In the genomic region with DNA sequence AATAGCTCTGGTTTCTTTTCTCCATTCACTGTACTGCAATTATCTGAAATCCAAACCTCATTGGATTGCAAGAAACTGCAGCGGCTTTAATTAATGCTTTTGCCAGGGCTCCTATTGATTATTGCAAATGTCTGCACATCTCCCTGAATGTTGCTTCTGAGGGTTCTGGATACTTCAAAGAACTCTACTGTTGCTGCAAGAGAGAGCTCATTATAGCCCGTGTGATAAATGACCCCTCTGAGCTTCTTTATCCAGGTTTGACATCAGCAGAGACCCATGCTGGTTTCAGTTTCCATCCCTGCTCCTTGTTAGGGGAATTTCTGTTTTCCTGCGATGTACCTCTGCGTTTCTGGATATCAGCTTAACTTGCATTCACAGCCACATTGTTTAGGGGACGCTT, we compare ENCODE assay signal across 19 mouse cellular contexts.
DNase-seq lines count a peak whose midpoint lies in the region; ATAC-seq and TF ChIP-seq lines count a peak whose summit lies in the region.
"Had no signal": no experiment of that assay in that cellular context is flagged by ENCODE, and none has a peak within 500 bp of the region (broad histone marks: within the 10 kb centered on the region; RNA-seq: fewer than 3 reads in every experiment).

No protein-coding gene starts in this region.

- no peaks in the 10 kb centered on the region for H3K36me3 ChIP-seq in forebrain, embryonic 15.5 days
- H3K36me3 ChIP-seq in hindbrain, postnatal 0 days (ENCODE audit: insufficient read depth, low read length): no peaks in the 10 kb centered on the region
- H3K36me3 ChIP-seq in neural tube, embryonic 14.5 days (ENCODE audit: control insufficient read depth, insufficient read depth, low read length): no peaks in the 10 kb centered on the region
- H3K36me3 ChIP-seq: G1E; liver, embryonic 13.5 days had no signal

- peak overlapping the region; percentile 14; the same call in 1 of the 2 replicates for H3K4me2 ChIP-seq in forebrain, embryonic 15.5 days (replicated peaks)
- peak overlapping the region; percentile 33; the same call in 1 of the 2 replicates for H3K4me2 ChIP-seq in hindbrain, postnatal 0 days (ENCODE audit: low read depth, low read length)
- H3K4me2 ChIP-seq in neural tube, embryonic 14.5 days (ENCODE audit: low read depth, low read length): no peak overlapping the region
- H3K4me2 ChIP-seq: heart, embryonic 11.5 days; liver, embryonic 13.5 days had no signal

- H3K9ac ChIP-seq in forebrain, embryonic 15.5 days (replicated peaks): no peak overlapping the region
- no peak overlapping the region for H3K9ac ChIP-seq in hindbrain, postnatal 0 days (replicated peaks; ENCODE audit: low read length)
- H3K9ac ChIP-seq in neural tube, embryonic 14.5 days (replicated peaks; ENCODE audit: low read depth, low read length): 0 out of 2 replicates have a peak overlapping the region, but pooled peaks have one; percentile 3
- H3K9ac ChIP-seq: liver, embryonic 13.5 days had no signal

- no peak for ATAC-seq in forebrain, embryonic 15.5 days (replicated peaks)
- ATAC-seq in hindbrain, postnatal 0 days: no peak
- ATAC-seq in neural tube, embryonic 14.5 days (ENCODE audit: low read depth): no peak
- ATAC-seq in monocyte, adult 5-6 weeks (replicated peaks; ENCODE audit: insufficient number of reproducible peaks, low FRiP score, low TSS enrichment, poor library complexity, severe bottlenecking): no peak
- ATAC-seq: lung, postnatal 0 days had no signal

- no peaks in the 10 kb centered on the region for H3K27me3 ChIP-seq in forebrain, embryonic 15.5 days
- no peaks in the 10 kb centered on the region for H3K27me3 ChIP-seq in hindbrain, postnatal 0 days (ENCODE audit: insufficient read depth, low read length)
- H3K27me3 ChIP-seq in neural tube, embryonic 14.5 days (ENCODE audit: control insufficient read depth, insufficient read depth, low read length): no peaks in the 10 kb centered on the region
- H3K27me3 ChIP-seq: liver, embryonic 13.5 days had no signal

- no peak for DNase-seq in layer of hippocampus, adult 2 months (ENCODE audit: low spot score in 2 of 2)
- no peak for DNase-seq in layer of hippocampus, postnatal 36 days
- DNase-seq in hindbrain, postnatal 0 days (ENCODE audit: low spot score): peak; percentile 32
- DNase-seq in heart, adult 8-10 months (ENCODE audit: low spot score): no peak
- no peak for DNase-seq in right cerebral cortex, postnatal 36 days (ENCODE audit: low spot score in 2 of 2)
- DNase-seq: adrenal gland, adult 8-10 months; cerebellum, postnatal 36 days; gastrocnemius, postnatal 10 days; heart, postnatal 4 days; kidney, adult 9 months; liver, embryonic 13.5 days; right cerebral cortex, postnatal 25 days; thymus, postnatal 25 days had no signal

- H3K4me3 ChIP-seq in layer of hippocampus, adult 2 months: peak overlapping the region; percentile 26
- no peak overlapping the region for H3K4me3 ChIP-seq in forebrain, embryonic 15.5 days
- no peak overlapping the region for H3K4me3 ChIP-seq in hindbrain, postnatal 0 days (ENCODE audit: low read length)
- no peak overlapping the region for H3K4me3 ChIP-seq in neural tube, embryonic 14.5 days (ENCODE audit: low read depth, low read length)
- H3K4me3 ChIP-seq: liver, embryonic 13.5 days had no signal

- peak overlapping the region; percentile 8; the same call in 1 of the 2 replicates for H3K27ac ChIP-seq in layer of hippocampus, adult 2 months
- 0 out of 2 replicates have a peak overlapping the region, but pooled peaks have one; percentile 11 for H3K27ac ChIP-seq in forebrain, embryonic 15.5 days (replicated peaks)
- H3K27ac ChIP-seq in hindbrain, postnatal 0 days: no peak overlapping the region
- peak overlapping the region; percentile 50 for H3K27ac ChIP-seq in neural tube, embryonic 14.5 days (ENCODE audit: low read depth, low read length)
- H3K27ac ChIP-seq: liver, embryonic 13.5 days had no signal

- WGBS in forebrain, embryonic 15.5 days: 14% methylated on average over 5 of the region's 5 CpGs
- WGBS in hindbrain, postnatal 0 days: 35% methylated on average over 5 of the region's 5 CpGs
- WGBS in neural tube, embryonic 14.5 days: 26% methylated on average over 5 of the region's 5 CpGs

- TF ChIP-seq CTCF in layer of hippocampus, adult 2 months (conservative IDR thresholded peaks at IDR 0.05): no peak
- no peak for TF ChIP-seq CTCF in hindbrain, postnatal 0 days (IDR thresholded peaks at IDR 0.05; ENCODE audit: low read depth)

- no peaks in the 10 kb centered on the region for H3K9me3 ChIP-seq in forebrain, embryonic 15.5 days
- no peaks in the 10 kb centered on the region for H3K9me3 ChIP-seq in hindbrain, postnatal 0 days (ENCODE audit: low read length)
- no peaks in the 10 kb centered on the region for H3K9me3 ChIP-seq in neural tube, embryonic 14.5 days (ENCODE audit: control insufficient read depth, low read length)
- H3K9me3 ChIP-seq: liver, embryonic 13.5 days had no signal

- peaks cover 11% of the 10 kb centered on the region; the same call in 1 of the 2 replicates for H3K4me1 ChIP-seq in forebrain, embryonic 15.5 days
- H3K4me1 ChIP-seq in hindbrain, postnatal 0 days (ENCODE audit: insufficient read depth, low read length): no peaks in the 10 kb centered on the region
- H3K4me1 ChIP-seq in neural tube, embryonic 14.5 days (ENCODE audit: control insufficient read depth, insufficient read depth, low read length): peaks cover 4% of the 10 kb centered on the region; the same call in 1 of the 2 replicates
- H3K4me1 ChIP-seq: liver, embryonic 13.5 days had no signal
